Mouse (Mus musculus): ENCODE measurements around the gene Ddb1. TPM values are rescaled to one million over a fixed set of nuclear protein-coding genes. Genes with fewer than 3 reads are reported as not detected.

The Ddb1 gene
- total RNA-seq (2023), result 225 TPM

DNA sequence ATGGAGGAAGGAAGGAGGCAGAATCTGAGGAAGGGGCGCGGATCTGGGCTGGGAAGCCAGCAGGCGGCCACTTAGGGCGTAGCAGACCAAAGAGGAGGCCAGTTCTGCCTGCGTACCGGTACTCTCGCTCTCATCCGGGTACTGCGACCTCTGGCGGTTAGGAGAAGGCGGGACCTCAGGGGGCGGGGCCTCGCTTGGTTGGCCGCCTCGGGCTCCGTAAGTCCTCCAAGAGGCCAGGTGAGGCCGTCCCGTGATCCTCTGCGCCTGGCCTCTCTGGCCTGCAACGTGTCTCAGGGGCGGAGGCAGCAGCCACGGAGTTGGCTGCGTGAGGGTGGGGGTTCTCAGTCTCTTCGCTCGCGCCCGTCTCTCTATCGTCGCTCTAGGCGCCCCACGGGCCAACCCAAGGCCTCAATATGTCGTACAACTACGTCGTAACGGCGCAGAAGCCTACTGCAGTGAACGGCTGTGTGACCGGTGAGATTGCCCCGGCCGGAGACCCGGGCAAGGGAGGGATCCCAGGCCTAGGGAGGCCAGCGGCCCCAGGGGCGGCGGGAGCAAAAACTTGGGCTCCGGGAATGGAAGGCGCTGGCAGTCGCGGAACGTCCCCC lies at the start of gene Ddb1, which contains the start of gene Tkfc:
TSS of gene Ddb1 (plus strand) at position 35 of the 608 bp plus-strand sequence.
TSS of gene Tkfc (minus strand) at position 362 of the 608 bp plus-strand sequence.

DNA sequence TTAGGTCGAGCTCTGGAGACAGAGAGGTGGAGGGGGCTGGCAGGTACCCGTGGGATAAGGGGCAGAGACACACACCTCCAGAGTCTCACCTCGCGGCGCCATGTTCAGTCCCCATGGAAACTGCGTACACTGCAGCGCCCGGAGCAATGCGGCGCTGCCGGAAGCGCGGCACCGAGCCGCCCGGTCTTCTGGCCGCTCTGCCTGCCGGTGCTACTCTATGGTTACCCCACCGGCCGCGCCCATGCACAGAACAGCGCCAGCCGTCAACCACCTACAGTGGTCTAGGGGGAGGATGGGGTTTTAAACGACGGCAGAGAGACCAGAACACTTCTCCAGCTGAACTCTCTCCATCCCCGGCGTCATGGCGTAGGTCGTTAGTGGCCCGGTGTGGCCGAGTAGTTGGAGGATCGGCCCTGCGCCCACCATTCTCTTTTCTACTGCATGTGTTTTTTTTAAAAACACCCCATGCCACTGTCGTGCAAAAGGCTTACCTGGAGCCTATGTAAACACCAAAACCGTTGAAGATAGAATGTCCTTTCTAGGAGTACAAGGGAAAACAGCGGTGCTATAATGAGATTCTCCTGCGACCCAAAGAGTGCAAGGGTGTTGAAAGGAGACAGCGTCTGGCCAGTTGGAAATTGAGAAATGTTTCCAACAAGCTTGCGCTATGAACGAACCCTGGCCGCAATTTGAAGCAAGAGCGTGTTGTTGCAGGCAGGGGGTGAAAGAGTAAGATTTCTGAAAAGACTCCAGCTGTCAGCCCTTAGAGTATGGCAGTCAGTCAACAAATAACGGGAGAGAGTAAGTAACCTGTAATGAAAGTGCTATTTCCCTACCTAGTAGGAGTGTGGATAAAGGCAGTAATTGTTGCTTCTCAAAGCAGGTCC lies 49.3 kb upstream of the Ddb1 start, which contains the start of gene Tmem216:
TSS of gene Tmem216 (minus strand) at position 615 of the 887 bp plus-strand sequence.

DNA sequence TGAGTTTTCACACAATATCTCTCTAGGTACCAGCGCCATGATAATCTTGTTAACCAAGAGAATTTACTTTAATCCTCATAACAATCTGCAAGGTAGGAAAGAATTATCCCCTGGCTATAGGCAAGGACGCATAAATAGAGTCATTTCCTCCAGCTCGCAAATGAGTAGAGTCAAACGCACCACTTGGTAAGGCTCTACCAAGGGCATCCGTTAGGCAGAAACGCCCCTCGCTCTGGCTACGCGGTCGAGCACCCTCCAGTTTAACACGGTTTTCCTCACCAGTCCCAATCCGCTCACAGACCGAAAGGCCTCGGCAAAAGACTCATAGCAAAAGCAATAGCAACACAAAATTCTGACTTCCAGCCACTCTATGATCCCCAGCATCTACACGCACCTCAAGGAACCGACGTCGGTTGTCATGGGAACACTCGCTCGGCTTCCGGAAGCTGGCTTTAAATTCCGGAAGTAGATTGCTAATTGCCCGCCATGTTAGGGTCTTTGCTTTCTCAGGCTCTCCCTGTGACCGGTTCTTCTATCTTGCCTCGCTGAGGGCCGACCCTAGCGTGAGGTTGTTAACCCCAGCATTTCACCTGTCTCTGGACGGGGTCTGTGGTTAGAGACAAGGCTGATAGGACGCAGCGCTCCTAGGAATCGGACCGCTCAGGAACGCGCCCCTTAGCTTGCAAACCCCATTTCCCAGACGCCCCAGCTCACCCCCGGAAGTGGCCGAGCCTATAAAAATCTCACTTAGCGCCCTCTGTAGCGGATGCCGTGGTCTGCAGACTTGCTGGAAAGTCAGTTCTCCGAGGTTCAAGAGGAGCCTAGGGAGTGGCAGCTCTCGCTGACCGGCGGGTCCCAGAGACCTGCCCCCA lies 28.2 kb upstream of the Ddb1 start, which contains the start of the genes Cyb561a3 and Tmem138:
TSS of gene Cyb561a3 (plus strand) at position 483 of the 872 bp plus-strand sequence.
TSS of gene Tmem138 (minus strand) at position 673 of the 872 bp plus-strand sequence.

DNA sequence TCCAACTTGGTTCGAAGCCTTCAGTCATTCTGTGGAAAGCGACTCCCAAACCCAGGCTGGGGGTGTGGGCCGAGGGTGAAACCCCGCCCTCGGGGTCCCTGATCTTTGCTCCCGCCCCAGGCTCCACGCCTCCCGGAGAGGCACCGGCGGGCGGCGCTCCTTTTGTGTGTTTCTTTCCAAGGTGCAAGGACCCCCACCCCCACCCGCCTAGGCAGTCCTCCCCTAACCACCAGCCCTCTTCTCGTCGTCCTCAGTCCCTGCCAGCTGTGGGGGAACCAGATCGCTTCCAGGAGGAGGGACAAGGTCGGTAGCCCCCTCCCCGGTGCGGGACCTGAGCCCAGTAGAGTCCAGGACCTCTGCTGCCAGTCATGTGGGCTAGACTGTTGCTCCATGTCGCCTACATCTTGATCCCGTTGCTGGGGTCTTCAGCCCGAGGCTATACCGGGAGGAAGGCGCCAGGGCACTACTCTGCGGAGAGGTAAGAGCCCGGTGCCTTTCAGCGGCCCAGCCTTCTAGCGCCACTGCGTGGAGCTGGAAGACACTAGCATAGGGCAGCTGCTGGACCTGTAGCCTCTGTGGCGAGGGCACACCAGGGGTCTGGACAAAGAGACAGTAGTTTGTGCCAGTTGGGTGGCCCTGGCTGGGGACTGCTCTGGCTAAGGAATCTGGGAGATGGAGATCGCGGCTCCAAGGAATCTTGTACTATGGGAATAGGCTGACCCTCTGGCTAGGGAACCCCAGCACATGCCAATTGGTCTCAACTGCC lies 29.2 kb downstream of the Ddb1 start, which contains the start of gene Vwce:
TSS of gene Vwce (plus strand) at position 108 of the 766 bp plus-strand sequence.

DNA sequence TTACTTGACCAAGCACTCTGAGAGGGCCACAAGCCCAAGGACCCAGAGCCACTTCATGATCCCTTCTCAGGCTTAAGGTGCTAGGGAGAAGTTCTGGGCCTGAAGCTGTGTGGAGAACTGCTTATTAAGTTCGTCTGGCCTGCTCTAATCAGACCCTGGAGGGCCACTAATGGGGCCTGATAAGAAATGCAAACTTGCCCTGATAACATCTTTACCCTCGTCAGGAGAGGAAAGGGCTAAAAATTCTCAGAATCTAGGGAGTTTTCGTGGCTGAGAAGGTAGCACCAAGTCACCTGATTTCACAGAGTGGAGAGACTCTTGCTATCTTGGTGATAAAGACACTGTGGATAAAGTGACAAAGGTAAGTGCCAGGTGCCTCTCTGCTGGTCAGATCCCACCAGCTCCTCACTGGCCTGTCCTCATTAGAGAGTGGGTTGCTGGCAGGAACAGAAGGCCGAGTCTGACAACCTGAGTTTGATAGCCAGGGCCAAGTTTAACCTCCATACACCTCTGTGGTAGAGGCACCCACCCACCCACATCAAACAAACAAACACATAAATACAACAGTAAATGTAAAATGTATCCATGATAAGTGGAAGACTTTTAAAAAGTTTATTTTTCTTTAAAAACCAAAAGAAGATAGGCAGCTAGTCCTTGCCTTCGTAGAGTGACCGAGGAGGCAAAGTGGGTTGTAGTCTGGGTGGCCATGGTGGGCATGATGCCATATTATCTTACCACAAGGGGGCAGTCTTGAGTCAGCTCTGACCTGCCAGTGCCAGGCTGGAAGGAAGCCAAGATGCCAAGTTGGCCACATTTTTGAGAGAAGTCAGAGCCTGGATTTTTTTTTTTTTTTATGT lies 73.0 kb downstream of the Ddb1 start, which contains the start of gene Pga5:
TSS of gene Pga5 (minus strand) at position 157 of the 857 bp plus-strand sequence.

Other genes starting within 250 kb of the Ddb1 start
- gene Syt7, start 216.2 kb upstream of the Ddb1 start, total RNA-seq (2023), result not detected
- gene Lrrc10b, start 147.9 kb upstream of the Ddb1 start, total RNA-seq (2023), result not detected
- gene Ppp1r32, start 122.4 kb upstream of the Ddb1 start, total RNA-seq (2023), result 4.2 TPM
- 132 TPM for gene Cpsf7, start 80.1 kb upstream of the Ddb1 start, total RNA-seq (2023)
- gene Sdhaf2, start 79.2 kb upstream of the Ddb1 start, total RNA-seq (2023), result 44.8 TPM
- gene Tmem216, start 49.1 kb upstream of the Ddb1 start, total RNA-seq (2023), result 6.9 TPM
- 20.5 TPM for gene Cyb561a3, start 28.2 kb upstream of the Ddb1 start, total RNA-seq (2023)
- 8.3 TPM for gene Tmem138, start 28.0 kb upstream of the Ddb1 start, total RNA-seq (2023)
- gene Tkfc, start 327 bp downstream of the Ddb1 start, total RNA-seq (2023), result 9.8 TPM
- gene Vwce, start 28.9 kb downstream of the Ddb1 start, total RNA-seq (2023), result 11.3 TPM
- gene Pga5, start 72.7 kb downstream of the Ddb1 start, total RNA-seq (2023), result not detected
- 24.4 TPM for gene Vps37c, start 83.4 kb downstream of the Ddb1 start, total RNA-seq (2023)
- 341 TPM for gene Cd5, start 133.7 kb downstream of the Ddb1 start, total RNA-seq (2023)
- 291 TPM for gene Cd6, start 224.7 kb downstream of the Ddb1 start, total RNA-seq (2023)
- 2.1 TPM for gene Slc15a3, start 234.4 kb downstream of the Ddb1 start, total RNA-seq (2023)

Data from CD4-positive naive resting alpha-beta T cell, adult 57 days (primary cell).